Mouse (Mus musculus): ENCODE data around the gene Ugt1a2.
A peak's percentile ranks its signal among the peaks of the same experiment; 100 is the strongest.
"Not testable (repeated sequence)": the region's sequence is repeated elsewhere in the genome, so short reads cannot be mapped to it uniquely, and the experiment has no call there.

Gene Ugt1a2

DNA sequence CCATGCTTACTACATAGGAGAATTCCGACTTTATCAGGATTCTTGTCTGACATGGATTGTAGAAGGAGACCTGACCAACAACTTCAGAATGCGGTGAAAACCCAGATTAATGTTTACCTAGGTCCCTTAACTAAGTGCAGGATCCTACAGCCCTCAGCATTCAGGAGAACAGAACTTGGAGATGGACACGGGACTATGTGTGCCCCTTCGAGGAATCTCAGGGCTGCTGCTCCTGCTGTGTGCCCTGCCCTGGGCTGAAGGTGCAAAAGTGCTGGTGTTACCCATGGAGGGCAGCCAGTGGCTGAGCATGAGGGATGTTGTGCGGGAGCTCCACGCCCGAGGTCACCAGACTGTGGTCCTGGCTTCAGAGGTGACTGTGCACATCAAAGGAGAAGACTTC lies at the start of gene Ugt1a2:
Gene Ugt1a2, plus strand, starts transcription at position 146 of the 400 bp plus-strand sequence.
- DNase-seq, result peak; percentile 48 to 88

DNA sequence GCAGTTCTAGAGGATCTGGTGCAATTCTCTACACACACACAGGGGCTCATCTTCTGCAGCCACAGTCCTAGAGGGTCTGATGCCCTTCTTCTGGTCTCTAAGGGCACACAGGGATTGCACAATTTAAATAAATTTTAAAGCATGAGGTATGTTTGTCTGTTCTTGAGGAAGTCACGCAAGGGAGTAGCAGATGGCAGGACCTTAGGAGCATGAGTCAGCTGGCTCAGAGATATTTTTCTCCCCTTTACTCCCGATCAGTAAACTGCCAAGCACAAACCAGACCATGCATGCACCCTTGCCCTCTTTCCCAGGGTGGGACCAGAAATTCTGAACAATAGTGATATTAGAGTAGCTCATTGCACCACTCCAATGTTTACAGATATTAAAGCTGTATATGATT lies 42.0 kb upstream of the Ugt1a2 start:
- no peak for DNase-seq

DNA sequence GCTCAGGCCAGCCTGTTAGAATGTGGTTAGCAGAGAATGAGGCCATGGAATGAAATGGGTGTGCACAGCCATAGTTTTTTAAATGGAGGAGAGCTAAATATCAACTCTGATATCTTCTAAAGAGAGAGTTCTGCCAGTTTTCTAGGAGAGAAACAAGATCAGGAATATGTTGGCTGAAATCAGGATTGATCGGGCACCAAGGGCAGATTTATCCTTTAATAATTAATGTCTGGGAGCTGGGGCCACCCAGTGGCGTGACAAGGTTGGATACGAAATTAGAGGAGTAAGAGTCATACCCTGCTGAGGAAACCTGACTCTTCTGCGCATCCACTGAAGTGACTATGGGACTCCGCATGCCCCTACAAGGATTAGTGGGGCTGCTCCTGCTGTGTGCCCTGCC lies 34.7 kb upstream of the Ugt1a2 start, which contains the start of gene Ugt1a5:
Gene Ugt1a5, plus strand, starts transcription at position 302 of the 400 bp plus-strand sequence.
- no peak for DNase-seq

DNA sequence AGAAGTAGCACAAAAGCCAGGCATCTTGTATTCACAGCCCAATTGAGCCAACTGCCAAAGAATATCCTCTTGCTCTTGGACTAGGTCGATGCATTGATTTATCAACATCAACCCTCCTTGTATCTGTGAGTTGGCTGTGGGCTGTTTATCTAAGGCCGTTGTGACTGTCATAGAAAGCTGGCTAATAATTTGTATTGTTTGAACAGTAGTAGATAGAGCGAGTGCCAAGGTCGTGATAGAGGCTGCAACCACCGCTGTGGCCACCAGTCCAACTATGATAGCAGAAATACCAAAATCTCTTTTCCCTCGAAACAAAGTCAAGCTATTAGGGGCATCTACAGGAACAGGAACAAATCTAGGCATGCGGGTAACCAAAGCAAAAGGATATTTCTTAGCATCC lies 28.2 kb upstream of the Ugt1a2 start:
- not testable (repeated sequence) for DNase-seq

DNA sequence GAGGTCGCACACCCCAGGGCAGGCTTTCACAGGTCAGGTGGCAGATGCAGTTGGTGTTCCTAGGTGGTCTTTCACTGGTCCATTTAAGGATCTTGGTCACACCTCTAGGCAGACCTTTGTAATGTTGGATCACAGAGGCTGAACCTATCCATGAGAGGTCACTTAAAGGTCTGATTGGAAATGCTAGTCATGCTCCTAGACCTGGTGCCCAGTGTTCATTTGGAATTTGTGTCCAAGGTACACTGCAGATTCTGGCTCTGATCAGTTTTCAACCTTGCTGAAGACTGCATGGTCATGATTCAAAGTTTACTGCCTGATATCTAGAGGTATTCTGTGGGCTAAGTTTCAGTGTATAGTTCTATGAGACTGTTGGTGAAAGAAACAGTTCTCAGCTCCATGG lies 20.7 kb upstream of the Ugt1a2 start:
- DNase-seq, result no peak

DNA sequence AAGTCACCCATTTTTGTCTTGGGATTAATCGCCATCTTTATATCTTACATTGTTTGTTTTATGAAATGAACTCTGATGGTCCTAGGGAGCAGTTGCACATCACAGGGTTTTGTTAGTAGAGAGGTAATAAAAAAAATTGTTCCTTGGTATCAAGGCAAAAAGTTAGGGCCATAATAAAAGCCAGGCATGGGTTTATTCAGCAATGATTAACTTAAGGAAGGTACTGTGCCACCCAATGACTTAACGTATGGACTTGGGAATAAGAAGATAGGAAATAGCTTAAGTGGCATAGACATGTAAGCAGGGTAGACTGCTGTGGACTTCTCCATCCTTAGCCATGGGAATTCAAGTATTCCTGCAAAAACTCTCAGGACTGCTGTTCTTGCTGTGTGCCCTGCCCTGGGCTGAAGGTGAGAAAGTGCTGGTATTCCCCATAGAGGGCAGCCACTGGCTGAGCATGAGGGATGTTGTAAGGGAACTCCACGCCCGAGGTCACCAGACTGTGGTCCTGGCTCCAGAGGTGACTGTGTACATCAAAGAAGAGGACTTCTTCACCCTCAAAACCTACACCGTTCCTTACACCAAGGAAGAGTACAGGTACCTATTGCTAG lies 14.0 kb upstream of the Ugt1a2 start:
- no peak for DNase-seq

DNA sequence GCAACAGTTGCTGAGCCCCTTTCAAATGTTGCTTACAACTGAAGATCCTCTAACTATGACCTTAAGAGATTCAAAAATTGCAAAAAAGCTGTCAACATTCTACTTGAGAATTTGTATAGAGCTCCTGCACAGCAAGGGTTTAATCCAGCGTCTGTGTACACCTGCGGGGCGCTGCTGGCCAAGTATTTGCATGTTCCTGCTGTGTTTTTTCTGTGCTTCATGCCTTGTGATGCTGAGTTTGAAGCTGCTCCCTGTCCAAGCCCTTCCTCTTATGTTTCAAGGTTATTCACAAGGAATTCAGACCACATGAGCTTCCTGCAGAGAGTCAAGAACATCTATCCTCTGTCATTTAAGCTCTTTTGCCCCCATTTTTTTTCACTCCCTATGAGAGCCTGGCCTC lies 8.3 kb upstream of the Ugt1a2 start:
- DNase-seq, result no peak

DNA sequence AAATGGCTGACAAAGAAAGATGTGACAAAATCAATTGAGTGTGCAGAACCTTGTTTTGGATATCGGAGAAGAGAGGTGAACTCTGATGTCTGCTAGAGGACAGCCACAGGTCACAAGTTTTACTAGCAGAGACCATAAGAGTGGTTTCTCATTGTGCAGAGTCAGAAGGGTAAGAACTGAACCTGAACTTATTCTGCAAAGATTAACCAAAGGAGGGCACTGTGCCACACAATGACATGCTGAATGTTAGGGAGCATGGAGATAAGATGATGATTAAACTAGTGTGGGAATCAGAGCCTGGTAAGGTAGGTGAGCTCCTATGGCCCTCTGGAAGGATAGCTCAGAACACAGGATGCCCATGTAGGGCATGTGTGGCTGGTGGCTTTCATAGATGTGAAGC lies 4.7 kb upstream of the Ugt1a2 start:
- peak; percentile 80 to 84 for DNase-seq

DNA sequence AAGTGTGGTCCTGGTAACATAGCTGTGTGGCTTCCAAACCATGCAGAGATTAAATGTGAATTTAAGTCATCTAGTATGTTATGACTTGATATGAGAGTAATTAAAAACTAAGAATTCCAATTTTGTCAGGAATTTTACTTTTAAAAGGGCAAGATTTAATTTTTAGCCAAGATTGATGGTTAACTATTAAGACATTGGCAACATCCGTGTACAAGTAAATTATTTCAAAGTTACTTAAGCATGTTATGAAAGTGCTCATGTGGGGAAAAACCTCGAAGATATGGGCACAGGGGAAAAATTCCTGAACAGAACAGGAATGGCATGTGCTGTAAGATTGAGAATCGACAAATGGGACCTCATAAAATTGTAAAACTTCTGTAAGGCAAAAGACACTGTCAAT lies 3.0 kb upstream of the Ugt1a2 start:
- DNase-seq, result no peak

DNA sequence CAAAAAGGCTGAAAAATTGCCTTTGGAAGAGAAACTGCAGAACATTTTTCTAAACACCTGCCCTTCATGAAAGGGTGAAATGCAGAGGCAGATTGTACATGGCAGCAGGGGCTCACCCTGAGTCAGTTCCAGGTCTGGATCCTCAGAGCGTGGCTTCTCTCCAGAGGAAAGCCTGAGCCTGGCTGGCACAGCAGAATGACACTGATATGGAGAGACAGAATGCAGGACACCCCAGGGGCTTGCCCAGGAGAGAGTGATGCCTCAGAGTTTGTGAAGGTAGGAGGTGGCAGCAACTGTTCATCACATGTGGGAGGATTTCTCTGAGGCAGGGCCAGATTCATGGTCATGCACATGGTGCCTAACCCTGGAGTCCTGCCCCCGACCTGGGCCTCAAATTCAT lies 405 bp upstream of the Ugt1a2 start:
- peak in 1 of 2 experiments; percentile 48 for DNase-seq

DNA sequence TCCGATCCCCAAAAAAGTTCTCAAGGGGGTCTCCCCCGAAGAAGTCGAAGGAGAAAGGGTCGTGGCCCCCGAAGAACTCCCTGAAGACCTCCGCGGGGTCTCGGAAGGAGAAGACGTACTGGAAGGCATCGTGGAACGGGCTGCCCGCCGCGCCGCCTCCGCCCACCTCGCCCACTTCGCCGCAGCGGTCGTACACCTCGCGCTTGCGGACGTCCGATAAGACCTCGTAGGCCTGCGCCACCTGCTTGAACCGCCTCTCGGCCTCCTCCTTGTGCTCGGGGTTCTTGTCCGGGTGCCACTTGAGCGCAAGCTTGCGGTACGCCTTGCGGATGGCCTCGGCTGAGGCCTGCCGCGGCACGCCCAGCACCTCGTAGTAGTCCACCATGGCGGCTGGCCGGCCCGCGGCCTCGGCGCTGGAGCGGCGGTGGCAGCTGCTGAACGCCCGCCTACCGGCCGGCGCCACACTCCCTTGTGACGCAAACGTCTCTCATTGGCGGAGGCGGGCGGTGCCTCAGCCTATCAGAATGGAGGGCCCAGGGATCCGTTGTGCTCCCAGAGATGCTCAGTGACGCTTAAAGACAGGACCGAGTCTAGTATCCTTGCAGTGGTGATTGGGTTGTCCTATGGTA lies 5.0 kb downstream of the Ugt1a2 start, which contains the start of gene Dnajb3:
Gene Dnajb3, minus strand, starts transcription at position 489 of the 629 bp plus-strand sequence.
- peak; percentile 75 to 90 for DNase-seq

DNA sequence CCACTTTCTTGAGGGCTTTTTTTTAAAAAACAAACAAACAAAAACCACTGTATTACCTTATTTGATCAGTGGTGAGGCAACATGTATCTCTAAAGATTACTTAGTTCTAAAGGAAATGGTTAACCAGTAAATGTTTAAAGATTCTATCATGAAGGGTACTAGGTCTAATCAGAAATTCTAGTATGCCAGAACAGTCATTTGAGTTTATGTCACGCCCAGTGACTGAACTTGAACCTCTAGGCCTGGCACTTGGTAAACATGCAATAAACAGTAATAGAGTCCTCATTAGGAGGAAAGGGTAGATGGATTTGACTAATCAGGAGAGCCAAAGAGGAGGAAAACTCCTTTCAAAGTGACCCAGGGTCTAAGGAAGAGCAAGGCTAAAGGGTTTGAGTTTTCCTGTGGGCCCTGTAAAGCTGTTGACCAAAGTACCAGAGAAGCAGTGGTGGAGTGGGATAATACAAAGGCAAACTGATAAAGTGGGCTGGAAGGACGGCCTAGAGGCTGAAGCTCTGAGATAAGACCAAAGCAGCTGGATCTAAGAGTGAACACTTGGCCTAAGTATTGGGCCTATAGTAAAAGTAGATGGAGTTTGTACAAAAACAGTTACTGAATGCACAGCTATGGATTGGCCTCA lies 6.6 kb downstream of the Ugt1a2 start:
- no peak for DNase-seq

DNA sequence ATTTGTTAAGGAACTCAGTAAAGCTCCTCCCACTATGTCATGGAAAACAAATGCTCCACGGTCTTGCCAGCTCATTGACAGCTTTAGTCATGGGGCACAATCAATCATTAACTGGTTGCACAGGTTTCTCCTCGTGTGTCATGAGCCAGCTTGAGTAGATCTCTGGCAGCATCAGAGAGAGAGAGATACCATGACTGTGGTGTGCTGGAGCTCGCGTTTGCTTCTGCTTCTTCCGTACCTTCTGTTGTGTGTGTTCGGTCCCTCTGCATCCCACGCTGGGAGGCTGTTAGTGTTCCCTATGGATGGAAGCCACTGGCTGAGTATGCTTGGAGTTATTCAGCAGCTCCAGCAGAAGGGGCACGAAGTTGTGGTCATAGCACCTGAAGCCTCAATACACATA lies 11.4 kb downstream of the Ugt1a2 start, which contains the start of gene Ugt1a1:
Gene Ugt1a1, plus strand, starts transcription at position 148 of the 400 bp plus-strand sequence.
- peak; percentile 43 to 64 for DNase-seq

DNA sequence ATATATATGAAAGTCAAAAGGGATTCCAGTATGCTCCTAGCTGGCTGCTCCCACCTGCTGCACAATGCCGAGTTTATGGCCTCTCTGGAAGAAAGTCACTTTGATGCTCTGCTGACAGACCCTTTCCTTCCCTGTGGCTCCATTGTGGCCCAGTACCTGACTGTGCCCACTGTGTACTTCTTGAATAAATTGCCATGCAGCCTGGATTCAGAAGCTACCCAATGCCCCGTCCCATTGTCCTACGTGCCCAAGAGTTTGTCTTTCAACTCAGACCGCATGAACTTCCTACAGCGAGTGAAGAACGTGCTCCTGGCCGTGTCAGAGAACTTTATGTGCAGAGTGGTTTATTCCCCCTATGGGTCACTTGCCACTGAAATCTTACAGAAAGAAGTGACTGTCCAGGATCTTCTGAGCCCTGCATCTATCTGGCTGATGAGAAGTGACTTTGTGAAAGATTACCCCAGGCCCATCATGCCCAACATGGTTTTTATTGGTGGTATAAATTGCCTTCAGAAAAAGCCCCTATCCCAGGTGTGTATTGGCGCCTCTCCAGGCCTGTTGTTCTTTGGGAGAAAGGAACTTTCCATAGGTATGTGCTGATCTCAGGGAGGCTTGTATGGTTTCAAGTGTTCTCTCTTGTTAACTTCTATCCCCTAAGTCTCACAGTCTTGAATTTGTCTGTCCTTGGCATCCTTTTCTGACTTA lies 12.1 kb downstream of the Ugt1a2 start:
- peak; percentile 24 to 39 for DNase-seq

DNA sequence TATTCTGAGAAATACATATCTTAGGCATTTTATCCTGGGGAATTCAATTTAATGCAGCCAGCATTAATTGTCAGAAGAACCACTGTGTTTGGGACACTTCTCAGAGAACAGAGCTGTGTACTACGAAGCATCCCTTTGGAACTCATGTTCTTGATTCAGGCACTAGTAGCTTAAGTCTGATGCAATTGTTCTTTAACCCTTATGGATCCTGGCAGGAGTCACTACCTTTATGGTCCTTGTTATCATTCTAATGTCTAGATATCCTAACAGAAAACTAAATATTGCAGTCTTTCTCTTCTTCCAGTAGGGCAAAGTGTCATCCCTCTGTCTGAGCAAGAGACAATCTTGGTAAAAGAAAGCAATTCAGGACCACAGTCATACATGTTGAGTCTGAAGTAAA lies 12.7 kb downstream of the Ugt1a2 start:
- DNase-seq, result no peak

DNA sequence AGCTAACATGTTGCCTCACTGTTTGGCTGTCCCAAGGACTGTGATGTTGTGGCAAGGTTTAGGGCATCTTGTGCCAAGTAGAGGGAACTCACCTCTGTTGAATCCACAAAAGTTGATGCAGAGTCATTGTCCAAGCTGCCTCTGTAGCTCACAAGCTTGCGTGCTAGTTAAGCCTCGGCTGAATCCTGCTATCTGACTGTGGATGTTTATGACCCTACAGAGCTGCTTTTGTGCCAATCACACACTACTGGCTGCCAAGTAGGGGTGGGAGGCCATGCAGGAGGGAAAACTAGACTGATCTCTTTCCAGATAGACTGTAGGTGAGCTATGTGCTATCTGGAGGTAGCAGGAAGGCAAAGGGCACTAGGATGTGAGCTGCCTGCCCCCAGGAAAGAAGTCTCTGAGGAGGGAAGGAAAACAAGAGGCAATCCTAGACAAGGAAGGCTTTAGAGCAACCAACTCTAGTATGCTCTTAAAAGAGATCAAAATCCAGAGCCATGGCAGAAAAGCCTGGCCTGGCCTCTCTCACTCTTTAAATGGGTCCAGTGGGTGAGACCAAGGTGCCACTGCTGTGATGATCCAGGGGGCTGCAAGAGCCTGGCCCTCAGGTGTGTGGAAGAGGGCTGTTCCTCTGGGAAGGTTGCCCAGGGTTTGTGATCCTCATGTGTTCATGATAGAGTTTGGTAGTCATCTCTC lies 13.5 kb downstream of the Ugt1a2 start:
- peak; percentile 13 to 47 for DNase-seq

DNA sequence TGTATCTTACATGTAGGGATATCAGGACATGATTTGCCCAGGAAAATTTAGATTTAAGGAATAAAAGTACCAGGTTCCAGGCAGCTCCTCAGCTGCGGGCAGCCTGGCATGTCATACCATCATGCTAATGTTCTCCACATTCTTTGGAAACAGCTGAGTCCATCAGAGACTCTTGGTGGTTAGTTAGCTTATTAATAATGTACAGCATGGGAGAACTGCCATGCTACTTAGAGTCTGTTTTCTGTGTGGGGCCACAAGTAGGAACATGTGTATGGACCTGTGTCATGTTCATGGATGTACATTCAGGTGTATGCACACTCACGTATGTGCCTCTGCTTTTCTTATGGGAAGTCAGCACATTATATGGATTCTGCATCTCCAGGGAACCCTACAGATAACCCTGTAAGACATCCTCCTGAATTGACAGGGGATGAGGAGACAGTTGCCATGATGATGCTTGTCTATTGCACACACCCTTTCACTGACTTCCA lies 14.1 kb downstream of the Ugt1a2 start:
- DNase-seq, result no peak

DNA sequence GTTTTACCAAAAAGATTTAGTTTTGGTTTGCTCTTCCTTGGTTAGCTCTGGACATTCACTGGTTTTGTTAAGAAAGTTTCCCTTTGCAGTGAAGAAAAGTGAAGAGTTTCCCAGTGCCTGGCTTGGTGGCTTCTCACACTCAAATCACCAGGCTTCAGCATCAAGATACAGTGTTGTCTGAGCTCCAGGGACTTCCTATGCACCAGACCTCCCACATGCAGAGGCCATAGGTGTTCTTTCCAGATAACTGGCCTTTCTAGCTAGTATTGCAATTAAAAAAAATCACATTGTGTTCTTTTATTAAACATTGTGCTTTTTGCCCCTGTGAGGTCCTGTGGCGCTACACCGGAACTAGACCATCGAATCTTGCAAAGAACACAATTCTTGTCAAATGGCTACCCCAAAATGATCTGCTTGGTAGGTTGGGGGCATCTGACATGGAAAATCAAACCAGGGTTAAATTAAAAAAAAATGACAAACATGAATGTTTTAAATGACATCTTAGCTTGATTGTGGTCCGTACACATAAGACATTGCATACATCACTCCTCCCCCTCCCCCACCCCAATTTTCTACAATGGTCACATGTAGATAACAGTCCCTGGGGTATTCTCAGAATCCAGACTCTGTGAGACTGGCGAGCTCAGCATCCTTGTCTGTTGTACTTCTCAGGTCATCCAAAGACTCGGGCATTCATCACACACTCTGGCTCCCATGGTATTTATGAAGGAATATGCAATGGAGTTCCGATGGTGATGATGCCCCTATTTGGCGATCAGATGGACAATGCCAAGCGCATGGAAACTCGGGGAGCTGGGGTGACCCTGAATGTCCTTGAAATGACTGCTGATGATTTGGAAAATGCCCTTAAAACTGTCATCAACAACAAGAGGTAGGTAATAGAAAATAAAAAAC lies 15.3 kb downstream of the Ugt1a2 start:
- DNase-seq, result peak; percentile 3 to 33

DNA sequence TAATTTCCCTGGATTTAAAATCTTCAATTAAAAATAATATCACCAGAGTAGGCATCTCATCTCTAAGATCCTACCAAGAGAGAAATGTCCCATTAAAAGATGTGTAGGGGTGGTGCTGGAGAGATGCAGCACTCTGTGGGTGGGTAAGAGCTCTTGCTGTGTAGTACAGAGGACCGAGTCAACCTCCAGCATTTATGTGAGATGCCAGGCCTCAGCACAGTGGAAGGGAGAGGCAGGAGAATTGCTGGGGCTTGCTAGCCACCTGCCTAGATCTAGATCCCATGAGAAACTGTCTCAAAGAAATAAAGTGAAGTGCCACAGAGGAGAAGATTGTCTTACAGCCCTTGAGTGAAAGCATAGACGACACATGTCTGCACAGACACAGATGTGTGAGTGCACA lies 16.1 kb downstream of the Ugt1a2 start:
- DNase-seq, result peak in 1 of 2 experiments; percentile 38

DNA sequence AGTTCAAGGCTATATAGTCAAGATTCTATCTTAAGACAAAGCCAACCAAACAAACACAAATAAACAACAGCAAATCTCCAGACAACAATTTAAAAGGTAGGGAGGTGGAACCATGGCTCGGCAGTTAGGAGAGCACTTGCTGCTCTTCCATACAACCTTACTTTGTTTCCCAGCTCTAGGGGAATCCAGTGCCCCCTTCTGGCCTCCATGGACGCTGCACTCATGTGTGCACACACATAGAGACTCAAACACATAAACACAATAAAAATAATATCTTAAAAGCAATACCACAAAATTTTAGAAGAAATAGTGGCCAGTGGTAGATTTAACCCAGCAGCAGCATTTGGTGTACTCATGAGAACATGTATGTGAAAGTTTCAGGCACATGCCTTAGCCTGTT lies 16.7 kb downstream of the Ugt1a2 start:
- DNase-seq, result peak; percentile 19 to 39

DNA sequence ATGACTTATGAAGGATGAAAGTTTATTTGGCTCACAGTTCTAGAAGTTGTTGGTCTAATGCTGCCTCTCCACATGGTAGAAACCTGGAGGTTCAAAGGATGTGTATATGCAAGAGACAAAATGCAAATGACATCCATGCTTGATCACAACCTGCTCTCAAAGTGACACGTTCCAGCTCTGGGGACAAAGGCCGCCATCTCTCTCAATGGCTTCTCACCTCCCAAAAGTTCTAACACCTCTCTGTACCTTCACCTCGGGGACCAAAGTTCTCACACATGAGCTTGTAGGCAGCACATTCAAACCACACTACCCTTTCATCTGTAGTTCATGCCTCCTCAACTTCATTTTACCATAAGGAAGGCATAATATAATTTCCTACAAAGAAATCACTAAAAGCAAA lies 17.2 kb downstream of the Ugt1a2 start:
- peak in 1 of 2 experiments; percentile 36 for DNase-seq

Measured in kidney, postnatal 25 days (tissue).